Mouse (Mus musculus) CH12.LX (cell line): ENCODE data around the gene Olfr1351.
"Not testable (repeated sequence)": the region's sequence is repeated elsewhere in the genome, so short reads cannot be mapped to it uniquely, and the experiment has no call there.

ENCODE experiments used
- CTCF ChIP-seq, 2 experiments: IDR thresholded peaks in 1 of 2; conservative IDR thresholded peaks in 1 of 2; 2 replicates each; pipeline ENCODE4 v1.5.1; 2011 to 2012; ENCODE audit warnings: low read depth in 2 of 2, low read length in 2 of 2, improper control_type of control experiment in 1 of 2, inconsistent platforms in 1 of 2, mild to moderate bottlenecking in 1 of 2, moderate library complexity in 1 of 2
- HCFC1 ChIP-seq: IDR thresholded peaks from 2 replicates; pipeline ENCODE4 v1.6.1; 2012; ENCODE audit warnings: low read depth, mild to moderate bottlenecking, inconsistent platforms, low read length, improper control_type of control experiment
- MAX ChIP-seq: IDR thresholded peaks from 2 replicates; pipeline ENCODE4 v1.6.1; 2011; ENCODE audit warnings: low read length, improper control_type of control experiment
- POLR2A ChIP-seq: IDR thresholded peaks from 2 replicates; pipeline ENCODE4 v1.6.1; 2011; ENCODE audit warnings: low read depth, mild to moderate bottlenecking, improper control_type of control experiment, low read length
- RAD21 ChIP-seq: IDR thresholded peaks from 2 replicates; pipeline ENCODE4 v1.6.1; 2011; ENCODE audit warnings: low read depth, mild to moderate bottlenecking, low read length, improper control_type of control experiment, moderate library complexity
- SMC3 ChIP-seq: IDR thresholded peaks from 2 replicates; pipeline ENCODE4 v1.6.1; 2011; ENCODE audit warnings: low read depth, low read length, improper control_type of control experiment

DNA sequence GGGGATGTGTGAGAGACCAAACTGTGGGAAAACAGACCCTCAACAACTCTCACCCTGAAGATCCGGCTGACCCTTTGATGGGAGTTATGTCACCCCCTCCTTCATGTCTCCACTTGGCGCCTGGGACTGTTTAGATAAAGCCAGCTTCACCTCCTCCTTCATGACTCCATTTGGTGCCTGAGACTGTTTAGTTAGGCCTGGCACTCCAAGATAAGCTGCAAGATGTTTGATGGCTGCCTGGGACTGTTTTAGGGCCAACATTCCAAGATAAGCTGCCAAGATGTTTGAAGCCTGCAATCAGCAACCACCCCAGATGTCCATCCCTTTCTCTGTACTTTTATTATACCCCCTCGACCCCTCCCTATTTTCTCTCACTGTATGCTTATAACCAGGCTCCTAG, 45.1 kb downstream of the Olfr1351 start:
- not testable (repeated sequence) for TF ChIP-seq SMC3; MAX; POLR2A; RAD21; CTCF (conservative IDR thresholded peaks at IDR 0.05 in 1 of 2, IDR thresholded peaks at IDR 0.05 in 1 of 2; ENCODE audit: low read depth in 2 of 2, low read length in 2 of 2); HCFC1
